Mouse (Mus musculus) lung, postnatal 14 days (tissue): ENCODE results near the gene Olfr360.
"Not testable (repeated sequence)": the region's sequence is repeated elsewhere in the genome, so short reads cannot be mapped to it uniquely, and the experiment has no call there.

Source experiments
- DNase-seq: peaks from one replicate; pipeline ENCODE4 v3.0.0; 2021

The Olfr360 gene

DNA sequence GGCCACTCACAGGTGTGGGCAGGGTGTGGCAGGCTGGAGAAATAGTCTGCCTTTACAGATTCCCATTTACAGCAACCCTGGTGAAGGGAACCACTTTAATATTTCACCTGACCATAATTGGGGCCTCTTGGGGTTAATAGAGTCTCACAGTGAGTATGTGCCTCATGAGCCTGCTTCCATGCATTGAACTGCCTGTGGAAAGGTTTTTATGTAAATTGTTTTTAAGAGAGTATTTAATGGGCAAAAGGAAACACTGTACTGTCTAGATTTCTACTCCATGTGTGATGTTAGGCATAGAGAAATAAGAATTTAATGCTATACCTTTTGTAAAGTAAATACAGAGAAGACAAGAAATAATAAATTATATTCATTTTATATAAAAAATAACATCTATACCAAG is at the start of gene Olfr360:
Olfr360 (plus strand) TSS at position 301 of the 400 bp plus-strand sequence.
- DNase-seq, result no peak

DNA sequence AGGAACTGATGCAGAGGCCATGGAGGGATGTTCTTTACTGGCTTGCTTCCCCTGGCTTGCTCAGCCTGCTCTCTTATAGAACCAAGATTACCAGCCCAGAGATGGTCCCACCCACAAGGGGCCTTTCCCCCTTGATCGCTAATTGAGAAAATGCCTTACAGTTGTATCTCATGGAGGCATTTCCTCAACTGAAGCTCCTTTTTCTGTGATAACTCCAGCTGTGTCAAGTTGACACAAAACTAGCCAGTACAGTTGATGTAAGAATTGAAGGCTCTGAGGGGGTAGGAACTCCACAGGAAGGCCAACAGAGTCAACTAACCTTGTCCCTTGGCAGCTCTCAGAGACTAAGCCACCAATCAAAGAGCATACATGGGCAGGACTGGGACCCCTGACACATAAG is 23.6 kb downstream of the Olfr360 start, which contains the start of gene Olfr361:
Olfr361 (minus strand) TSS at position 101 of the 400 bp plus-strand sequence.
- DNase-seq, result not testable (repeated sequence)

DNA sequence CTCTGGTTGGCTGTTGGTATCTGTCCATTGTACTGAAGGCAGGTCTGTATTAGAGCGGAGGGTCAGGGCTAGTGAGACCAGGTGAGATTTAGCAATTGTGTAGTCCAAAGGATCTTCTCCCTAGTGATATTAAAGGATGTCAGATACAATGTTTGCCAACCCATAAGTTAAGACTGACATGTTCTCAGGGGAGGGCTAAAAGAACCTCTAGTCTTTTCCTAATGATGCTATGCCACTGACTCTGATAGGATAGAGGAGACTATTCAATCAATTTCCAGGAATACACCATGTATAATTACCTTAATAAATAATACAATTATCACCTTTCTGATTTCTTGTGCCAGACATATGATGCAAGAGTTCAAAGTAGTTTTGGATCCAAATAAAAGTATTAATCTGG is 52.3 kb downstream of the Olfr360 start, which contains the start of gene Olfr362:
Olfr362 (minus strand) TSS at position 101 of the 400 bp plus-strand sequence.
- no peak for DNase-seq
